Mouse (Mus musculus) retina, embryonic 14.5 days (tissue): Measurements from ENCODE around the gene Treml2.
"Not testable (repeated sequence)": the region's sequence is repeated elsewhere in the genome, so short reads cannot be mapped to it uniquely, and the experiment has no call there.

ENCODE experiments used
- DNase-seq: peaks from one replicate; pipeline ENCODE4 v3.0.0-alpha.2; 2015; ENCODE audit warnings: low spot score

Treml2 gene

DNA sequence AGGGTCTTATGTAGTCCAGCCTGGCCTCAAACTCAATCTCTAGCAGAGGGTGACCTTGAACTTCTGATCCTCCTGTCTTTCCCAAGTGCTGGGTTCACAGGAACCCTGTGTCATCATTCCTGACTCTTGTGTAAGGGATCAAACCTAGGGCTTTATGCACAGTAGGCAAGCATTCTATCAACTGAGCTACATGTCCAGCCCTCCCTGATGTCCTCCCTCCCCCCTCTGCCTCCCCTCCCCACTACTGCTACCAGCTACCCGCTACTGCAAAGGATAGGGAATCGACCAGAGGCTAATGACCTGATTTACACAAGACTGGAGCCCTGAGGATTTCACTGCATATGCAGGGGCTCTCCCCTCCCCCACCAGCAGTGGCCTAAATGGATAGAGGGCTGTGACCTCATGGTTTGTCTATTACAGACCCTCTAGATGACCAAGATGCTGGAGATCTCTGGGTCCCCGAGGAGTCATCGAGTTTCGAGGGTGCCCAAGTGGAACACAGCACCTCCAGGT is 51.4 kb downstream of the Treml2 start:
- DNase-seq, result peak; percentile 6

DNA sequence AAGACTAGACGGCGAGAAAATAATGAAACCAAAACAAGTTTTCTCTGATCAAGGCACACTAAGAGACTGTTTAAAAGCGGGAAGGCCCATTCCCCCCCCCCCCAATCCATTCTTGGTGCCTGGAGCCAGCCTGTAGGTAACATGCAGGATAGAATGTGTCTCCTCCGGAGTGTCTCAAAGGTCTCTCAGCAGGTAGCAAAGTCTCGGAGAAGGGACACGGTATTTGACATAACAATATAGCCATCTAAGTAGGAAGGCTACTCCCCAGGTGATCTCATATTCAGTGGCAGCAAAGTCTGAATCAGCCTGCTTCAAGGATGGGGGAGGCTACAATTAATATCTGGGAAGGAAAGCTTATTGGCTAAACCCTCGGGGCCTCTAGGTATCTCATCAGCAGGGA is 53.7 kb downstream of the Treml2 start:
- not testable (repeated sequence) for DNase-seq

DNA sequence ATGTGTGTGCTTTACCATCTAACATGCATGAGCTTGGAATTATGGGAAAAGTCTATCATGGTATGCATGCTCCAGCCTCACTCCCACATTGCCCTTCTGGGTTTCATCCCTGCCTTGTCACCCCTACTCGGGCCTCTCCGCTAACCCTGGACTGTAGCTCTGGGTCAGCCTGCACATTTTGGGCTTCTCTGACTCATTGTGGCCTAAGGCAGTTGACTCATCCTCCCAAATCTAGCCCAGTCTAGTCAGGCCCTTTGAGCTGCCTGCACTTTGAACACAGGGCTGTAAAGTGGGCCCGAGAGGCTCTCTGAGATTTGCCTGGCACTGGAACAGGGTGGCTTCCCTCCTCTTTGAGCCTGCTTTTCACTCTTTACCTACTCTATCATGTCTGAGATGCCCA is 56.5 kb downstream of the Treml2 start:
- DNase-seq, result no peak

DNA sequence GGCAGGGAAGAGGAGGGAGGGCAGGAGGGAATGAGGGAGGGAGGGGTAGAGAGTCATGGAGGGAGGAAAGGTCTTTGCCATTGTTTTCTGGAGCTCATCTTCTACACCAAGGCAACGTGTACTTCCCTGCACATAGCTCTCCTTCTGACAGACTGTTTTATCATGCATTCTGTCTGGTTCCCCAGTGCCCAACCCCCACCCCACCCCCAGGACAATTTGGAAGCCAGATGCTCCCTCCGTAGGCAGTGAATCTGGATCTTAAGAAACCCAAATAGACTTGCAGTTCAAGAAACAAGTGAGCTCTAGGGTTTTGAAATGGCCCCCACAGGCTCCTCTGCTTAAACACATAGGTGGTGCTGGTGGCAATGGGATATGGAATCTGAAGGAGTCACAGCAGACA is 58.6 kb downstream of the Treml2 start:
- no peak for DNase-seq

DNA sequence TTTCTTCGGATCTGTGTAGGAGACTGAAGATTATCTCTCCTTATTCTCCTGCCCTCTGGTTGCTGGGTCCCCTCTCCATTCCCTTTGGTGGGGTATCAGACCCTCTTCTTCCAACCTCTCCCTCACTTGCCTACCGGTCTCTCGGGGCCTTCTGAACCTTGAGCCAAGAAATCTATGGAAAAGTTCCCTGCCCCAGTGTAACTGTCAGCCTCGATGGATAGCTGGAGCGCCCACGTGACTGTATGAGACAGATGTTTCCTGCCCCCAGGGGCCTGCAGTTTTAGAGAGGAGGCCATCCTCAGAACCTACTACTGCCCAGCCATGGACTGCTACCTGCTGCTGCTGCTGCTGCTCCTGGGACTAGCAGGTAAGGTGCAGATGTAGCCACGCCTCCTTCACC is 60.3 kb downstream of the Treml2 start, which contains the start of gene Treml1:
Gene Treml1 (plus strand): TSS at position 301 of the 400 bp plus-strand sequence.
- DNase-seq, result no peak

DNA sequence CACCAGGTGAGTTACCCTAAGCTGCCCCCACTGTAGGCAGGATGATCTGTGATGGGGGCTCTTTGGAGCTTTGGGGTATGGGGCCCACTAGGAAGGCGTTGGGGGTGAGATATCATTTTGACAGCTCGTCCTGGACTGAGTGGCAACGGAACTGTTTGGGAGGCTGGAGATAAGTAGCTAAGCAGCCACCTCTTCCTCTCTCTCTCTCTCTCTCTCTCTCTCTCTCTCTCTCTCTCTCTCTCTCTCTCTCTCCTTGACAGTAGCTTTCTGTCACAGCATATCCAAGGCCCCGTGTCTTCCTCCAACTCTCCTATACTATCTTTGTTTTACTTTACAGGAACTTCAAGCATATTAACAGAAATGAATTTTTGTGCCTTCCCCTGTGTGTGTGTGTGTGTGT is 61.2 kb downstream of the Treml2 start:
- no peak for DNase-seq
